Mouse (Mus musculus) CH12.LX (cell line): ENCODE results near the gene Eral1. TPM values are rescaled to one million over a fixed set of nuclear protein-coding genes. Genes with fewer than 3 reads are reported as not detected.

ENCODE experiments used
- DNase-seq: peaks from one replicate; pipeline ENCODE4 v3.0.0-alpha.2; 2013; ENCODE audit errors: extremely low read depth
- H3K27ac ChIP-seq: 2 replicates; pipeline ENCODE4 v1.5.1; 2012; ENCODE audit warnings: low read depth, mild to moderate bottlenecking, control low read depth, moderate library complexity; ENCODE audit not compliant: insufficient read depth
- H3K27me3 ChIP-seq: replicated peaks from 2 replicates; pipeline ENCODE3; 2012; ENCODE audit warnings: inconsistent platforms
- H3K36me3 ChIP-seq, 2 experiments: replicated peaks in 1 of 2; 2 replicates each; pipeline versions ENCODE3 to v1.6.1; 2012; ENCODE audit warnings: inconsistent platforms in 1 of 2, low read length in 1 of 2, mild to moderate bottlenecking in 1 of 2, mixed read lengths in 1 of 2, moderate library complexity in 1 of 2; ENCODE audit not compliant: control insufficient read depth in 1 of 2, insufficient read depth in 1 of 2
- H3K4me1 ChIP-seq, 2 experiments: 2 replicates each; pipeline ENCODE4 v1.6.1; 2012; ENCODE audit warnings: inconsistent platforms in 1 of 2, moderate library complexity in 1 of 2; ENCODE audit not compliant: insufficient read depth in 2 of 2, control insufficient read depth in 1 of 2
- H3K4me2 ChIP-seq: 2 replicates; pipeline ENCODE4 v1.6.1; 2012; ENCODE audit warnings: low read depth, mild to moderate bottlenecking, control low read depth; ENCODE audit not compliant: poor library complexity, insufficient read depth, severe bottlenecking
- H3K4me3 ChIP-seq, 3 experiments: fragments of 150-350 bp in 1 of 3; sonication (generic) in 1 of 3; replicated peaks in 1 of 3; 2 replicates each; pipeline versions ENCODE3 to v1.5.1; 2011 to 2012; ENCODE audit warnings: low read depth in 2 of 3, low read length in 2 of 3, mild to moderate bottlenecking in 2 of 3, moderate library complexity in 2 of 3, control low read depth in 1 of 3, improper control_type of control experiment in 1 of 3, inconsistent platforms in 1 of 3, mixed read lengths in 1 of 3; ENCODE audit not compliant: poor library complexity in 1 of 3
- H3K79me2 ChIP-seq: replicated peaks from 2 replicates; pipeline ENCODE4 v1.6.1; 2012; ENCODE audit warnings: mild to moderate bottlenecking, moderate library complexity; ENCODE audit not compliant: control insufficient read depth, poor library complexity, insufficient read depth, severe bottlenecking; ENCODE audit errors: extremely low read depth
- H3K9ac ChIP-seq: 2 replicates; pipeline ENCODE4 v1.6.1; 2012; ENCODE audit warnings: low read depth, mild to moderate bottlenecking, control low read depth, moderate library complexity; ENCODE audit not compliant: insufficient read depth
- H3K9me3 ChIP-seq: replicated peaks from 2 replicates; pipeline ENCODE3; 2012; ENCODE audit warnings: low read length, inconsistent platforms, mixed read lengths
- CHD1 ChIP-seq: IDR thresholded peaks from 2 replicates; pipeline ENCODE4 v1.6.1; 2012; ENCODE audit warnings: low read depth, low read length, improper control_type of control experiment, inconsistent platforms
- CHD2 ChIP-seq: IDR thresholded peaks from 2 replicates; pipeline ENCODE4 v1.6.1; 2011; ENCODE audit warnings: low read length, improper control_type of control experiment
- CTCF ChIP-seq, 2 experiments: IDR thresholded peaks in 1 of 2; conservative IDR thresholded peaks in 1 of 2; 2 replicates each; pipeline ENCODE4 v1.5.1; 2011 to 2012; ENCODE audit warnings: low read depth in 2 of 2, low read length in 2 of 2, improper control_type of control experiment in 1 of 2, inconsistent platforms in 1 of 2, mild to moderate bottlenecking in 1 of 2, moderate library complexity in 1 of 2
- EP300 ChIP-seq: IDR thresholded peaks from 2 replicates; pipeline ENCODE4 v1.6.1; 2011; ENCODE audit warnings: low read length, improper control_type of control experiment
- ETS1 ChIP-seq: conservative IDR thresholded peaks from 2 replicates; pipeline ENCODE4 v1.6.1; 2012; ENCODE audit warnings: low read depth, mild to moderate bottlenecking, inconsistent platforms, low read length, improper control_type of control experiment, moderate library complexity
- GABPA ChIP-seq: IDR thresholded peaks from 2 replicates; pipeline ENCODE4 v1.6.1; 2012; ENCODE audit warnings: low read depth, low read length, improper control_type of control experiment, inconsistent platforms; ENCODE audit not compliant: insufficient replicate concordance
- HCFC1 ChIP-seq: IDR thresholded peaks from 2 replicates; pipeline ENCODE4 v1.6.1; 2012; ENCODE audit warnings: low read depth, mild to moderate bottlenecking, inconsistent platforms, low read length, improper control_type of control experiment
- IRF4 ChIP-seq: IDR thresholded peaks from 2 replicates; pipeline ENCODE4 v1.6.1; 2014; ENCODE audit warnings: low read depth, mild to moderate bottlenecking, inconsistent platforms, low read length, improper control_type of control experiment
- JUND ChIP-seq: conservative IDR thresholded peaks from 2 replicates; pipeline ENCODE4 v1.6.1; 2011; ENCODE audit warnings: low read depth, low read length, improper control_type of control experiment
- KAT2A ChIP-seq: IDR thresholded peaks from 2 replicates; pipeline ENCODE4 v1.6.1; 2012; ENCODE audit warnings: low read length, improper control_type of control experiment, inconsistent platforms; ENCODE audit not compliant: insufficient replicate concordance
- MAZ ChIP-seq: IDR thresholded peaks from 2 replicates; pipeline ENCODE4 v1.6.1; 2012; ENCODE audit warnings: low read depth, mild to moderate bottlenecking, inconsistent platforms, low read length, improper control_type of control experiment, moderate library complexity
- MYC ChIP-seq: IDR thresholded peaks from 2 replicates; pipeline ENCODE4 v1.6.1; 2011; ENCODE audit warnings: low read depth, mild to moderate bottlenecking, improper control_type of control experiment, low read length
- NELFE ChIP-seq: IDR thresholded peaks from 2 replicates; pipeline ENCODE4 v1.6.1; 2011; ENCODE audit warnings: low read depth, low read length, improper control_type of control experiment
- RAD21 ChIP-seq: IDR thresholded peaks from 2 replicates; pipeline ENCODE4 v1.6.1; 2011; ENCODE audit warnings: low read depth, mild to moderate bottlenecking, low read length, improper control_type of control experiment, moderate library complexity
- RCOR1 ChIP-seq: conservative IDR thresholded peaks from 2 replicates; pipeline ENCODE4 v1.6.1; 2012; ENCODE audit warnings: low read depth, mild to moderate bottlenecking, inconsistent platforms, low read length, improper control_type of control experiment
- TBP ChIP-seq: conservative IDR thresholded peaks from 2 replicates; pipeline ENCODE4 v1.6.1; 2011; ENCODE audit warnings: low read depth, low read length, improper control_type of control experiment
- UBTF ChIP-seq: IDR thresholded peaks from 2 replicates; pipeline ENCODE4 v1.6.1; 2012; ENCODE audit warnings: low read depth, mild to moderate bottlenecking, inconsistent platforms, low read length, improper control_type of control experiment, moderate library complexity
- USF1 ChIP-seq: IDR thresholded peaks from 2 replicates; pipeline ENCODE4 v1.6.1; 2014; ENCODE audit warnings: low read depth, mild to moderate bottlenecking, inconsistent platforms, low read length, improper control_type of control experiment
- ZC3H11A ChIP-seq: IDR thresholded peaks from 2 replicates; pipeline ENCODE4 v1.6.1; 2012; ENCODE audit warnings: low read depth, mild to moderate bottlenecking, inconsistent platforms, low read length, improper control_type of control experiment
- ZMIZ1 ChIP-seq: IDR thresholded peaks from 2 replicates; pipeline ENCODE4 v1.6.1; 2012; ENCODE audit warnings: low read depth, mild to moderate bottlenecking, inconsistent platforms, low read length, improper control_type of control experiment
- ZNF384 ChIP-seq: IDR thresholded peaks from 2 replicates; pipeline ENCODE4 v1.6.1; 2012; ENCODE audit warnings: low read depth, low read length, improper control_type of control experiment, inconsistent platforms
- dilution Hi-C: fragments of 300-500 bp; cut with MboI; formaldehyde crosslinking; loops from 2 replicates; pipeline ENCODE4 v1.14.3; 2020; ENCODE audit warnings: low sequenced_read_pairs; ENCODE audit not compliant: extremely low pct_unique_long_range_greater_than_20kb, extremely low pct_ligation_motif_present
- in situ Hi-C: fragments of 300-500 bp; cut with MboI; formaldehyde crosslinking; loops from 3 replicates; pipeline ENCODE4 v1.14.3; 2019; ENCODE audit warnings: low sequenced_read_pairs, low pct_ligation_motif_present, low pct_unique_long_range_greater_than_20kb, mixed read lengths
- polyA plus RNA-seq: library from polyadenylated mRNA; unstranded; fragments of >175 nt; gene quantifications from 2 replicates; pipeline ENCODE4 v1.2.1, GENCODE M21; 2012; ENCODE audit warnings: low read depth; ENCODE audit not compliant: insufficient read length
- total RNA-seq, 2 experiments: library from RNA; depleted of rRNA; stranded (reverse); fragments of 300-350 nt in 1 of 2; fragments of >200 nt in 1 of 2; gene quantifications; 2 replicates each; pipeline ENCODE4 v1.2.3; 2012 to 2014

The Eral1 gene
- total and polyA plus RNA-seq, 3 experiments, result 39.1 to 43.2 (median 41.5) TPM

- Histone ChIP-seq H3K4me3 (no peak overlapping the region), H3K4me2 (no peak overlapping the region), H3K36me3 (peaks cover 0 to 4% of the 10 kb centered on the region in 2 experiments), H3K27ac (no peak overlapping the region), H3K27me3 (no peaks in the 10 kb centered on the region), H3K79me2 (peaks cover 13% of the 10 kb centered on the region), H3K4me1 (peaks cover 6 to 32% of the 10 kb centered on the region in 2 experiments), H3K9ac (no peak overlapping the region), H3K9me3 (no peaks in the 10 kb centered on the region)
- TF ChIP-seq ZNF384, result no peak
- TF ChIP-seq ZMIZ1, result no peak
- dilution Hi-C loops (no loop called here), in situ Hi-C loops (no loop called here)
- DNase-seq, result no peak
These were observed 3.4 kb upstream of the Eral1 start for GRCm38 (mm10) chr11:78083595-78083994.

DNA sequence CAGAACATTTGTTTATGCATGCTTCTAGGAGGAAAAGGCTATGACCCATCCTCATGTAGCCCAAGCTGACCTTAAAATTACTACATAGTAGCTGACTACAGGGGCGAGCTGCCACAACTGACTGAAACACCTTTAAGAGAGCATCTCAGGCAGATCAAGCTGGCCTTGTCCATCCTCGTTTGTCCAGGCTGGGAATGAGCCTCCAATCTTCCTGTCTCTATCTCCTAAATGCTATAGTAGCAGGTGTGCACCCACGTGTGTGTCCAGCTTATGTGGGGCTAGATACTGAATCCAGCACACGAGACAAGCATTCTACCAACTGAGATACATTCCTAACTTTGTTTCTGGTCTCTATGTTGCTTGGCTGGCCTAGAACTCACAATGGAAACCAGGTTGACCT lies 5.5 kb downstream of the Eral1 start:
- Histone ChIP-seq H3K9ac (no peak overlapping the region), H3K79me2 (peaks cover 14% of the 10 kb centered on the region), H3K4me2 (no peak overlapping the region), H3K4me1 (peaks cover 4 to 13% of the 10 kb centered on the region in 2 experiments), H3K36me3 (peaks cover 50 to 84% of the 10 kb centered on the region in 2 experiments), H3K27ac (no peak overlapping the region), H3K9me3 (no peaks in the 10 kb centered on the region), H3K4me3 (no peak overlapping the region), H3K27me3 (no peaks in the 10 kb centered on the region)
- TF ChIP-seq IRF4 (no peak), MYC (no peak), HCFC1 (no peak), CTCF (conservative IDR thresholded peaks at IDR 0.05 in 1 of 2, IDR thresholded peaks at IDR 0.05 in 1 of 2; ENCODE audit: low read depth in 2 of 2, low read length in 2 of 2) (no peak), ETS1 (no peak), CHD2 (no peak), CHD1 (no peak), JUND (no peak), RAD21 (no peak), USF1 (no peak), TBP (no peak), EP300 (no peak), ZMIZ1 (no peak), GABPA (no peak), ZC3H11A (no peak), KAT2A (no peak), RCOR1 (no peak), MAZ (no peak), NELFE (no peak), UBTF (no peak)
- dilution Hi-C loops, result no loop called here
- in situ Hi-C loops, result no loop called here
- no peak for DNase-seq
